31 mouse cellular contexts compared by ENCODE assay signal in the genomic region with DNA sequence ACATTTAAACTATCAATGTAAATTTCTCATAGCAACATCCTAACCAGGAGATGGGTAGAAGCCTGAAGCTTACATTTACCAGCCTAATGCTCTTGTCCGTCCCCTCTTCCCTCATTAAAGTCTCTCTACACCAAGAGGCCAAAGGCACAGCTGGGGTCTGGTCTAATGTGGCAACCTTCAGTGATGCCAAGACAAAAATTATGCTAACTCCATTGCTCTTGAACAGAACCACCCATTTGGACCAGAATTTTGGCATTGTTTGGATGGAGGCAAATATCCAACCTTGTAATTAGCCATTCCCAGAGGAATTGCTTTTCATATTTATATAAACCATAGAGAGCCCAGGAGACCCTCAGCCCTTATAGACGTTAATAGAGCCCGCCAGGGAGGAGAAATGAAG.
DNase-seq lines count a peak whose midpoint lies in the region; ATAC-seq and TF ChIP-seq lines count a peak whose summit lies in the region.
"Had no signal": no experiment of that assay in that cellular context is flagged by ENCODE, and none has a peak within 500 bp of the region (broad histone marks: within the 10 kb centered on the region; RNA-seq: fewer than 3 reads in every experiment).

No protein-coding gene starts in this region.

- H3K36me3 ChIP-seq in stomach, postnatal 0 days (ENCODE audit: control insufficient read depth, insufficient read depth, low read length): peaks cover 7% of the 10 kb centered on the region; the same call in 1 of the 2 replicates
- peaks cover 5% of the 10 kb centered on the region; the same call in 1 of the 2 replicates for H3K36me3 ChIP-seq in liver, embryonic 12.5 days
- H3K36me3 ChIP-seq: forebrain, embryonic 12.5 days had no signal

- H3K4me1 ChIP-seq in cerebellum, adult 2 months (ENCODE audit: control insufficient read depth, insufficient read depth, low read length): peaks cover 10% of the 10 kb centered on the region; the same call in 1 of the 2 replicates
- 0 out of 2 replicates have a peak, but pooled peaks cover 2% of the 10 kb centered on the region for H3K4me1 ChIP-seq in stomach, postnatal 0 days (replicated peaks; ENCODE audit: control insufficient read depth, insufficient read depth)
- H3K4me1 ChIP-seq in liver, embryonic 12.5 days: peaks cover 9% of the 10 kb centered on the region; the same call in 1 of the 2 replicates

- no peak for TF ChIP-seq EP300 in stomach, postnatal 0 days (optimal IDR thresholded peaks at IDR 0.05)

- no peak overlapping the region for H3K4me3 ChIP-seq in cerebellum, adult 2 months (replicated peaks; ENCODE audit: insufficient read depth, low read depth, low read length)
- H3K4me3 ChIP-seq in stomach, postnatal 0 days (ENCODE audit: low read depth, low read length): no peak overlapping the region
- H3K4me3 ChIP-seq in liver, embryonic 12.5 days: no peak overlapping the region
- H3K4me3 ChIP-seq: forebrain, embryonic 12.5 days; lung, embryonic 15.5 days; midbrain, embryonic 10.5 days; myocyte; neural tube, embryonic 12.5 days had no signal

- no peak overlapping the region for H3K9ac ChIP-seq in stomach, postnatal 0 days (ENCODE audit: low read length)
- no peak overlapping the region for H3K9ac ChIP-seq in liver, embryonic 12.5 days
- H3K9ac ChIP-seq: forebrain, embryonic 12.5 days; forebrain, postnatal 0 days; hindbrain, embryonic 14.5 days; lung, embryonic 15.5 days; neural tube, embryonic 12.5 days had no signal

- H3K4me2 ChIP-seq in stomach, postnatal 0 days (replicated peaks; ENCODE audit: low read depth): no peak overlapping the region
- H3K4me2 ChIP-seq in liver, embryonic 12.5 days: no peak overlapping the region
- H3K4me2 ChIP-seq: forebrain, embryonic 12.5 days; heart, embryonic 11.5 days; hindbrain, embryonic 14.5 days; lung, embryonic 15.5 days; neural tube, embryonic 12.5 days had no signal

- TF ChIP-seq CTCF in cerebellum, adult 2 months (IDR thresholded peaks at IDR 0.05; ENCODE audit: borderline replicate concordance, insufficient read depth, low read depth, low read length): no peak
- TF ChIP-seq CTCF in stomach, postnatal 0 days (IDR thresholded peaks at IDR 0.05; ENCODE audit: low read depth): no peak

- no peaks in the 10 kb centered on the region for H3K9me3 ChIP-seq in stomach, postnatal 0 days (ENCODE audit: control insufficient read depth, low read length)
- H3K9me3 ChIP-seq in liver, embryonic 12.5 days (replicated peaks): no peaks in the 10 kb centered on the region
- H3K9me3 ChIP-seq: forebrain, embryonic 12.5 days; lung, embryonic 15.5 days; midbrain, embryonic 10.5 days; neural tube, embryonic 12.5 days had no signal

- H3K27me3 ChIP-seq in cerebellum, adult 2 months (ENCODE audit: control insufficient read depth, insufficient read depth, low read length): no peaks in the 10 kb centered on the region
- no peaks in the 10 kb centered on the region for H3K27me3 ChIP-seq in stomach, postnatal 0 days (ENCODE audit: control insufficient read depth, insufficient read depth, low read length)
- no peaks in the 10 kb centered on the region for H3K27me3 ChIP-seq in liver, embryonic 12.5 days (replicated peaks)
- H3K27me3 ChIP-seq: CH12.LX; forebrain, embryonic 12.5 days; lung, embryonic 15.5 days; neural tube, embryonic 12.5 days had no signal

- no peak for TF ChIP-seq POLR2A in cerebellum, adult 2 months (IDR thresholded peaks at IDR 0.05; ENCODE audit: borderline replicate concordance, insufficient read depth, low read length)

- intact Hi-C loops in left cerebral cortex, postnatal 4 days (cut with DNase I): no loop called here

- ATAC-seq in stomach, postnatal 0 days (ENCODE audit: low FRiP score, low TSS enrichment): no peak
- ATAC-seq in liver, embryonic 12.5 days: no peak
- ATAC-seq: forebrain, postnatal 0 days; inflammation-experienced regulatory T-cells, adult 6 months; midbrain, embryonic 16.5 days had no signal

- 54% methylated on average over 3 of the region's 3 CpGs for WGBS in cerebellum, adult 2 months
- 81% methylated on average over 3 of the region's 3 CpGs for WGBS in stomach, postnatal 0 days
- WGBS in liver, embryonic 12.5 days (ENCODE audit: insufficient replicate concordance): 67% methylated on average over 3 of the region's 3 CpGs

- DNase-seq in cerebellum, adult 2 months: peak; percentile 7 to 27
- no peak for DNase-seq in cerebellum, postnatal 25 days
- DNase-seq in heart, adult 11 months: peak; percentile 44
- no peak for DNase-seq in heart, postnatal 4 days
- DNase-seq in left cerebral cortex, postnatal 4 days: peak; percentile 40
- no peak for DNase-seq in left cerebral cortex, adult 8-10 months (ENCODE audit: low spot score in 2 of 2)
- DNase-seq in stomach, postnatal 0 days (ENCODE audit: low spot score): no peak
- DNase-seq: adrenal gland, adult 8-10 months; cerebellum, adult 11 months; forebrain, postnatal 0 days; gastrocnemius, postnatal 25 days; heart, adult 18-20 months; heart, postnatal 36 days; kidney, adult 2 months; kidney, postnatal 10 days; layer of hippocampus, adult 9-11 months; right cerebral cortex, adult 18-20 months; spleen, adult 18-20 months; thymus, adult 18-20 months; thymus, postnatal 36 days had no signal

- no peak overlapping the region for H3K27ac ChIP-seq in cerebellum, adult 2 months (ENCODE audit: insufficient read depth, low read length)
- 0 out of 2 replicates have a peak overlapping the region, but pooled peaks have one; percentile 5 for H3K27ac ChIP-seq in stomach, postnatal 0 days (replicated peaks)
- H3K27ac ChIP-seq in liver, embryonic 12.5 days: no peak overlapping the region
- H3K27ac ChIP-seq: forebrain, embryonic 12.5 days; hindbrain, embryonic 14.5 days; lung, embryonic 15.5 days; midbrain, embryonic 10.5 days; neural tube, embryonic 12.5 days had no signal

Comparison
In these comparisons a context has a peak if more than half of its experiments do, and no peak if none do; other contexts are left out.
1. DNase-seq: peak in cerebellum, adult 2 months (2 of 2), heart, adult 11 months (single experiment) and left cerebral cortex, postnatal 4 days (single experiment); none in cerebellum, postnatal 25 days (0 of 2), heart, postnatal 4 days (single experiment), left cerebral cortex, adult 8-10 months (0 of 2) and stomach, postnatal 0 days (single experiment).